Mouse (Mus musculus) olfactory bulb, adult 2 months (tissue): ENCODE measurements around the gene Cherp. TPM values are rescaled to one million over a fixed set of nuclear protein-coding genes. Genes with fewer than 3 reads are reported as not detected.

ENCODE experiments used
- H3K27ac ChIP-seq: fragments of 200-500 bp; 2 replicates; pipeline ENCODE4 v1.5.1; 2012; ENCODE audit warnings: low read depth, low read length; ENCODE audit not compliant: insufficient read depth
- H3K4me1 ChIP-seq: fragments of 200-500 bp; 2 replicates; pipeline ENCODE4 v1.6.1; 2012; ENCODE audit warnings: low read length; ENCODE audit not compliant: control insufficient read depth, insufficient read depth
- H3K4me3 ChIP-seq: fragments of 200-500 bp; 2 replicates; pipeline ENCODE4 v1.5.1; 2012; ENCODE audit warnings: mild to moderate bottlenecking, low read depth, low read length, moderate library complexity; ENCODE audit not compliant: insufficient read depth
- CTCF ChIP-seq: fragments of 200-500 bp; IDR thresholded peaks from 2 replicates; pipeline ENCODE4 v1.5.1; 2012; ENCODE audit warnings: low read depth, mild to moderate bottlenecking, low read length, moderate library complexity; ENCODE audit not compliant: insufficient read depth
- POLR2A ChIP-seq: fragments of 200-500 bp; IDR thresholded peaks from 2 replicates; pipeline ENCODE4 v1.6.1; 2012; ENCODE audit warnings: mild to moderate bottlenecking, low read depth, low read length, moderate library complexity; ENCODE audit not compliant: insufficient read depth
- WGBS: fragments of 180-500 bp; shearing (Covaris S2); methylation state at CpG from one replicate; pipeline ENCODE4 v1.1.7; 2018; 5-methylcytosine and 5-hydroxymethylcytosine counted together
- polyA plus RNA-seq: library from polyadenylated mRNA; stranded (reverse); fragments of >200 nt; gene quantifications from 2 replicates; pipeline ENCODE4 v1.2.4, GENCODE M21; 2012; ENCODE audit warnings: low replicate concordance; ENCODE audit not compliant: missing spikeins, insufficient read depth, insufficient read length

The Cherp gene
- polyA plus RNA-seq, result not detected in 2 replicates

DNA sequence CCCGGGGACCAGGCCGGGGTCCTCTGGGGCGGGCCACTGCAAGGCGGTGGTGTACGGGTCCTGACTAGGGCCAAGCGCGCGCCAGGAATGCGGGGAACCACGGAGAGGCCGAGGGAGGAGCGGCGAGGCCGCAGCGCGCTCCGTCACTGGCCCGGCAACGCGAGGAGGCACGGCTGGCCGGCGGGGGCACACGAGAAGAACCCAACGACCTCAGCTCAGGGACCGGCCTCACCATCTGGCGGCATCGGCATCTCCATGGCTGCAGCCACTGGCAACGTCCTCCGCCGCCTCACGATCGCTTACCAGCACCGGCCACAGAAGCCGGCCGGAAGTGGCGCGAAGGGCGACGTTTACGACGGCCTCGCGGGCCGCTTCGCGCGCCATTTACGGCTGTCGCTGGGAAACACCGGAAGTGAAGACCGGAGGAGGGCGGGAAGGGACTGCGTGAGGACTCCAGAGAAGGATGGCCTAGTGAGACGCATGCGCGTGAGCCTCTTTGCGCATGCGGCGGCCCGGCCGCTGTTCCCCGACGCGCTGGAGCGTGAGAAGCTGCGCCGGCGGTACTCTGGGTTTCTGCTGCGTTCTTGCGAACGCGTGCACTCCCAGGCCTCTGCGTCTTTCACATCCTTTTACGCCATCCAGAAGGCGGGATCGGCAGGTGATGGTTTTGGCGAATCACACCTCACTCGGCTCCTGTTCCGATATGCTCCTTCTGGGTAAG is at the start of gene Cherp:
TSS of gene Cherp (minus strand) at position 401 of the 721 bp plus-strand sequence.
- H3K4me3 ChIP-seq, result peak within 1 kb of the TSS; percentile 76
- peak within 1 kb of the TSS; percentile 84 for H3K27ac ChIP-seq
- H3K4me1 ChIP-seq, result peaks cover 4% of the 10 kb centered on the region; the same call in 1 of the 2 replicates
- under 1% methylated on average over 80 of the region's 80 CpGs for WGBS
- TF ChIP-seq CTCF, result no peak
- TF ChIP-seq POLR2A, result peak; percentile 94

DNA sequence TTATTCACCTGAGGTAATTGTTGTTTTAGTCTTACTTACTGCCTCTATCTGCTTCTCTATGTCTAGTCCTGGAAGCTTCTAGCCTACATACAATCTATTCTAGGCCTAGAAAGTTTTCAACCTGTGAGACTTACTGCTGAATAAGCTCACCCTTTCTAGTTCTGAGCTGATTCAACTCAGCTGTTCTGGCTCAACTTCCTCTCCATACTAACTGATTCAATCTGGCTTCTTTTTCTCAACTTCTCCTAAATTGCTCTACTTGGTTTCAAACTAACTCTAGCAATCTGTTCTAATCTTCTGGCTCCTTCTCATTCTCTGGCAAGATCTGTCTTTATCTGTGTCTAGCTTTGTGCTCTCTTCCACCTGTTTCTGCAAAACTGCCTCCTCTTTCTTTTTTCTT is 46.9 kb upstream of the Cherp start:
- Histone ChIP-seq H3K4me1 (0 out of 2 replicates have a peak, but pooled peaks cover 3% of the 10 kb centered on the region), H3K4me3 (no peak overlapping the region), H3K27ac (no peak overlapping the region)
- TF ChIP-seq POLR2A (no peak), CTCF (no peak)

DNA sequence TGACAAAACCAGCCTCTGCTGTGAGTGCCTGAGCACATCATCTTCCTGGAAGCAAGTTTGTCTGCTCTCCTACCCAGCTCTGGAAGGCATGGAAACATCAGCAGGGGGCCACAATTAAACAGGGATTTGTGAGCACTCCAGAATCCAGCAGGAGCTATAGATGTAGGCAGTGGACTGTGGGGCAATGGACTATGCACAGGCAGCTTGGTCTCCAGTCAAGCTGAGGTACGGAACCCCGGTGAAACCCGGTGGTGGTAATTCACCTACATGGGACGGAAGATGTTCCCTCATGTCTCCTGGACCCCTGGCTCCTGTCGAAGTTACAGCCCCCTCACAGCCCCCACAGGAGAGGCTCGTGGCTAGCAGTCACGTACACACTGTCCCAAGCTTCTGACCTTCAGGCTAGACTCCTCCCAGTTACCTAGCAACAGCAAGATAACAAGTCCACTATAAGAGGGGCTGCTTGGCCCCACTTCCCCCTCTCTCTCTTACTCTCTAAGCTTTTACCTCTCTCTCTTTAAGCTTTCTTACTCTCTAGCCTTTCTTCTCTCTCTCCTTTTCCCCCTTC is 42.5 kb upstream of the Cherp start:
- Histone ChIP-seq H3K4me3 (no peak overlapping the region), H3K4me1 (0 out of 2 replicates have a peak, but pooled peaks cover 3% of the 10 kb centered on the region), H3K27ac (no peak overlapping the region)
- 72% methylated on average over 7 of the region's 7 CpGs for WGBS
- TF ChIP-seq CTCF (no peak), POLR2A (no peak)

DNA sequence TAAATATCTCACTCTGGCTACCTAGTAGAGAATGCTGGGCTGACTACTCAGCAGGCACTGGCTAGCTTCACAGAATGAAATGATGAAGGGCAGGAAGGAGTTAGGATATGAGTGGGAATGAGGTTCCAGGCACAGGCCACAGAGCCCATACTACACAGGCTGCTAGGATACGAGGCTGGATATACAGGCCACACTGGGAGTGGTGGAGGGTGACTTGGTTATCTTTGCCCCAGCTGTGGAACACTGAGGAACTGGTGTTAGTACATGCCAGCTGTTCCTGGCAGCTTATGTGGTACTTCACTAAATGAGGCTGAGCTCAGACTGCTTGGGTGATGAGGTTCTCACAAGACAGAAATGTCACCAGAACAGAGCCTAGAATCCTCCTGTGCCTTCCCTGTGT is 38.1 kb upstream of the Cherp start:
- WGBS, result 77% methylated on average over 1 of the region's 1 CpGs
- TF ChIP-seq POLR2A (no peak), CTCF (no peak)
- Histone ChIP-seq H3K4me3 (no peak overlapping the region), H3K4me1 (0 out of 2 replicates have a peak, but pooled peaks cover 3% of the 10 kb centered on the region), H3K27ac (no peak overlapping the region)

DNA sequence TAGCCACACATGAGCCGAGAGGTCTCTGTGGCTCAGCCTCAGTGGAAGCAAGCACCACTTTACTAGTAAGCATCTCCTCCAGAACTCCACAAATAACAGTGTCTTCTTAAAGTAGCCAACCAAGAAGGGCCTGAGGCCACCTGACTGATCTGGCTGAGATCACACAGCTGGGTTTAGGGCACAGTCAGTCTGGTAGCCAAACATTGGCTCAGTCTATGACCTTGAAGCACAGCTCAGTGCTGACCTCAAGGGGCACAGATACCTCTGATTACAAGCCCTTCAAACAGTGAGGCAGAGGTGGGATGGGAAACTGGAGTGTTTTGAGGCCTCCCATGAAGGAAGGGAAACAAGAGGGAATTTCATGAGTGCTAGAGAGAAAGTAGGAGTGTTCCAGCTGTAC is 37.6 kb upstream of the Cherp start:
- H3K27ac ChIP-seq, result no peak overlapping the region
- WGBS, result 95% methylated on average over 1 of the region's 1 CpGs
- H3K4me3 ChIP-seq, result no peak overlapping the region
- H3K4me1 ChIP-seq, result peaks cover 4% of the 10 kb centered on the region; the same call in 1 of the 2 replicates
- no peak for TF ChIP-seq CTCF
- no peak for TF ChIP-seq POLR2A

DNA sequence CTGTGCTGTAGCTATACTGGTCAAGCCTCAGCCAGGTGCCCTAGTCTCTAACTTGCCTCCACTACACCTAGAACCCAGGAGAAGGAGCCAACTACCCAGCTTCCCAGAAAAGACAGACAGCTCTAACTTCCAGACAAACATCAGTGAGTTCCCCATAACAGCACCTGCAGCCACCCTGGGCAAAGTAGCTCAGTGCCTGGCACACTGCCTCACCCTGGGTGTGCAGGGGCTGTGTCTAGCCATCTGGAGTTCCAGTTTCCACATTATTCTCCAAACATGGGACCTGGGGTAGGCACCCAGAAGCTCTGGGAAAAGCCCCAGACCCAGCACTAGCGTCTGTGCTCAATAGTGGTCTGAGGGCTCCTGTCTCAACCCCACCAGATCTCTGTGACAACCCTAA is 32.5 kb upstream of the Cherp start:
- H3K4me1 ChIP-seq, result peaks cover 3% of the 10 kb centered on the region
- TF ChIP-seq POLR2A, result no peak
- no peak for TF ChIP-seq CTCF
- H3K4me3 ChIP-seq, result no peak overlapping the region
- H3K27ac ChIP-seq, result no peak overlapping the region
- WGBS, result 55% methylated on average over 1 of the region's 1 CpGs

DNA sequence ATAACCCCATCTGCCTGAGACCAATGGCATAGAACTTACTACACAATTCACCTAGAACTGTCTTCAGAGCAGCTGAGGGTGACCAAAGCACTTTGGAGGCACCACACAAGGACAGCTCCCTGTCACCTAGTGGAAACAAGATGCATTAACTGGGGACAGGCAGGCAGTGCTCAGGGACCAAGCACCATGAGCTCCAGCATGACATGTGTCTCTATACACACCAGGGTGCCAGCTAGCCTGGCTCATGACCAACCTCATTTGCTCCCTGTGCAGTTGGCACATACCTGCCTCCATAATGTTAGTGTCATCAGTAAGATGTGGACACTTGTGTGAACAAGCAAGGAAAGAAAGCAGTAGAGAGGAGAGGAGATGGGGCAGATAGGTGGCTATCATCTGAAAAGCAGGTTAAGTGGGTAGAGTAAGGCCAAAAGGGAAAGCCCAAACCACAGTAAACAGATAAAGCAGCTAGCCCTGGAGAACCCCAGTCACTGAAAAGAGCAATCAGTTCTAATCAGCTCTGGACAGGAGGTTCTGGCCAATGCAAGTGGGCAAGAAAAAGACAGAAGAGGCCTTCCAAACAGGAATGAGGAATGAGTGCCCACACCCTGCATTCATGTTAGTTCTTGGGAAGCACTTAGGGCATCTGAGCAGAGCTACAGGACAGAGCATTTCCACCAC is 29.8 kb upstream of the Cherp start:
- TF ChIP-seq POLR2A (no peak), CTCF (no peak)
- no peak overlapping the region for H3K4me3 ChIP-seq
- no peak overlapping the region for H3K27ac ChIP-seq
- H3K4me1 ChIP-seq, result peaks cover 3% of the 10 kb centered on the region

DNA sequence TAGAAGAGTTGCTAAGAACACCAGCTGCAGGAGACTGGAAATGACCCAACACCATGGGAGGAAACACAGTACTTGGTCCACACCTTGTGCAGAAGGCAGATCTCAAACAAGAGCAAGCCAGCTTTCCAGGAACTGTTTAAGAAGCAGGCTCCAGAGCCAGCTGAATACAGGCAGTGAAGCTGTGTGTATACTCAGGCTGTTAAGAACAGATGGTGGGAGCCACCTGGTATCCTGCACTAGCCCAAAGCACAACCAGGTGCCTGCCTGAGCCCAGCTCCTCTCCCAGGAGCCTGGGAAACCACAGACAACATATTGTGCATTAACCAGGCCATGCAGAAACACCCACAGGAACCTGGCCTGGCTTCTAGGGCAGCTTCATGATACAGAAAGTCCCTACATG is 29.1 kb upstream of the Cherp start:
- peaks cover 3% of the 10 kb centered on the region for H3K4me1 ChIP-seq
- H3K4me3 ChIP-seq, result no peak overlapping the region
- TF ChIP-seq POLR2A, result no peak
- TF ChIP-seq CTCF, result no peak
- no peak overlapping the region for H3K27ac ChIP-seq

DNA sequence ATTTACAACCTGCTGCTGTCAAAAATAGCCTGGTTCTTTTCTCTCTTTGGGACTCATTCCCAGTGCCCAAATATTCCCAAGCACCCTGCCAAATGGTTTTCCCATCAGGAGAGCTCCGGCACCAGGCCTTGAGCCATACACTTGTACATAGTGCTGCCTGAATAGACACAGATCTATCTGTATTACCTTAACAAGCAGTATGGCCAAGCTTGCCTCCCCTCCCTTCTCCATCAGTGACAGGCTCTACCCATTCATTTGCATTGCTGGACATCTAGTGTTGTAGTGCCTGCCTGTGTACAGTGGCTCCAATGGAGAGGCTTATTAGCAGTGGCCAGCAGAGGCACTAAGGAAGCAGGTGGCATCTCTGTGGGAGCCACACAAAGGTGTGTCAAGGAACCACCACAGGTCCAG is 25.5 kb upstream of the Cherp start:
- no peaks in the 10 kb centered on the region; the same call in 1 of the 2 replicates for H3K4me1 ChIP-seq
- WGBS, result 76% methylated on average over 1 of the region's 1 CpGs
- TF ChIP-seq CTCF (no peak), POLR2A (no peak)
- H3K27ac ChIP-seq, result no peak overlapping the region
- no peak overlapping the region for H3K4me3 ChIP-seq
